ENCODE assay signal across 10 mouse cellular contexts in genomic region chr19:7294098-7294876, GRCm38 (mm10). TPM values are rescaled to one million over a fixed set of nuclear protein-coding genes. Genes with fewer than 3 reads are reported as not detected.
DNase-seq lines count a peak whose midpoint lies in the region; ATAC-seq lines count a peak whose summit lies in the region.
"Had no signal": no experiment of that assay in that cellular context is flagged by ENCODE, and none has a peak within 500 bp of the region (broad histone marks: within the 10 kb centered on the region; RNA-seq: fewer than 3 reads in every experiment).

No protein-coding gene starts in this region.

- 0 out of 2 replicates have a peak overlapping the region, but pooled peaks have one; percentile 4 for H3K27ac ChIP-seq in hindbrain, embryonic 12.5 days
- no peak overlapping the region for H3K27ac ChIP-seq in hindbrain, embryonic 13.5 days
- peak overlapping the region; percentile 83 for H3K27ac ChIP-seq in liver, embryonic 16.5 days (ENCODE audit: low read length)

- peaks cover 17% of the 10 kb centered on the region; the same call in 1 of the 2 replicates for H3K36me3 ChIP-seq in hindbrain, embryonic 12.5 days
- H3K36me3 ChIP-seq in hindbrain, embryonic 13.5 days = peaks cover 27% of the 10 kb centered on the region
- no peaks in the 10 kb centered on the region for H3K36me3 ChIP-seq in liver, embryonic 16.5 days (ENCODE audit: control insufficient read depth, insufficient read depth)

- intact Hi-C loops in left cerebral cortex, postnatal 25 days (cut with DNase I) = no loop called here

- no peak for DNase-seq in embryo, embryonic 10 days (ENCODE audit: low spot score)
- DNase-seq in left cerebral cortex, postnatal 25 days (ENCODE audit: low spot score in 2 of 2) = no peak
- no peak for DNase-seq in c-Kit-positive CD71-positive TER-119-positive erythroid progenitor cells, embryonic 14.5 days (ENCODE audit: low spot score)
- DNase-seq: cerebellum, adult 9-11 months had no signal

- no peak overlapping the region for H3K4me3 ChIP-seq in hindbrain, embryonic 12.5 days
- no peak overlapping the region for H3K4me3 ChIP-seq in hindbrain, embryonic 13.5 days
- peak overlapping the region; percentile 58 for H3K4me3 ChIP-seq in liver, embryonic 16.5 days (ENCODE audit: low read depth, low read length)

- no peak overlapping the region for H3K4me2 ChIP-seq in hindbrain, embryonic 12.5 days (replicated peaks)
- no peak overlapping the region for H3K4me2 ChIP-seq in hindbrain, embryonic 13.5 days
- peak overlapping the region; percentile 74 for H3K4me2 ChIP-seq in liver, embryonic 16.5 days (ENCODE audit: low read depth, low read length)

- H3K27me3 ChIP-seq in hindbrain, embryonic 12.5 days = no peaks in the 10 kb centered on the region
- no peaks in the 10 kb centered on the region for H3K27me3 ChIP-seq in hindbrain, embryonic 13.5 days
- H3K27me3 ChIP-seq in liver, embryonic 16.5 days (ENCODE audit: control insufficient read depth, insufficient read depth, low read depth, low read length) = no peaks in the 10 kb centered on the region
- H3K27me3 ChIP-seq: Patski had no signal

- ATAC-seq in hindbrain, embryonic 12.5 days (ENCODE audit: low FRiP score) = no peak
- no peak for ATAC-seq in hindbrain, embryonic 13.5 days (ENCODE audit: low FRiP score)
- peak; percentile 55 for ATAC-seq in CD4-positive, CD25-positive, alpha-beta regulatory T cell, adult 4 months
- ATAC-seq in common myeloid progenitor, adult 5-6 weeks (replicated peaks; ENCODE audit: low read depth, poor library complexity, severe bottlenecking) = 0 out of 2 replicates have a peak, but pooled peaks have one; percentile 19
- ATAC-seq in liver, embryonic 16.5 days (ENCODE audit: low read depth) = 0 out of 2 replicates have a peak, but pooled peaks have one; percentile 5

- H3K4me1 ChIP-seq in hindbrain, embryonic 12.5 days = peaks cover 29% of the 10 kb centered on the region
- peaks cover 36% of the 10 kb centered on the region for H3K4me1 ChIP-seq in hindbrain, embryonic 13.5 days (replicated peaks)
- H3K4me1 ChIP-seq in liver, embryonic 16.5 days (ENCODE audit: control insufficient read depth, low read depth, low read length) = peaks cover 38% of the 10 kb centered on the region

- H3K9me3 ChIP-seq in hindbrain, embryonic 12.5 days (replicated peaks) = no peaks in the 10 kb centered on the region
- H3K9me3 ChIP-seq in hindbrain, embryonic 13.5 days = no peaks in the 10 kb centered on the region
- no peaks in the 10 kb centered on the region for H3K9me3 ChIP-seq in liver, embryonic 16.5 days (replicated peaks; ENCODE audit: control insufficient read depth, low read length)

- WGBS in hindbrain, embryonic 12.5 days = 78% methylated on average over 8 of the region's 8 CpGs
- WGBS in hindbrain, embryonic 13.5 days = 80% methylated on average over 8 of the region's 8 CpGs
- WGBS in liver, embryonic 16.5 days (ENCODE audit: insufficient replicate concordance) = 26% methylated on average over 8 of the region's 8 CpGs

- H3K9ac ChIP-seq in hindbrain, embryonic 12.5 days = no peak overlapping the region
- H3K9ac ChIP-seq in hindbrain, embryonic 13.5 days = no peak overlapping the region
- H3K9ac ChIP-seq in liver, embryonic 16.5 days (ENCODE audit: low read depth, low read length) = peak overlapping the region; percentile 50

RNA-seq across cellular contexts. Expression of gene Rcor2, which starts 27.2 kb away (rescaled TPM):
- 62.5 and 66.6 TPM in 2 replicates for polyA plus RNA-seq in hindbrain, embryonic 12.5 days (2016; fragmentation: Nextera tagmentation; extraction: Ambion mirVana)
- 30.2 and 32.0 TPM in 2 replicates for polyA plus RNA-seq in hindbrain, embryonic 13.5 days (2015; fragmentation: Nextera tagmentation; extraction: Ambion mirVana)
- polyA plus RNA-seq in CD4-positive, CD25-positive, alpha-beta regulatory T cell, adult 4 months (2017; shearing (Covaris generic)) = under 1 TPM in 1 of 2 experiments, not detected in 1; 0.42 TPM
- 5.9 and 9.0 TPM in 2 replicates for total RNA-seq in common myeloid progenitor, adult 5-6 weeks (2017)
- polyA plus RNA-seq in liver, embryonic 16.5 days (2015; fragmentation: Nextera tagmentation; extraction: Ambion mirVana) = 0.27 and 0.47 TPM in 2 replicates
- 10 to 100 TPM; 13.8 to 15.3 TPM for total RNA-seq in left cerebral cortex, postnatal 25 days (2021)

RNA-seq across cellular contexts. Expression of gene Mark2, which starts 47.4 kb away (rescaled TPM):
- 62.1 and 64.2 TPM in 2 replicates for polyA plus RNA-seq in hindbrain, embryonic 12.5 days (2016; fragmentation: Nextera tagmentation; extraction: Ambion mirVana)
- polyA plus RNA-seq in hindbrain, embryonic 13.5 days (2015; fragmentation: Nextera tagmentation; extraction: Ambion mirVana) = 40.9 and 42.5 TPM in 2 replicates
- 10 to 100 TPM; 53.0 to 75.8 TPM for polyA plus RNA-seq in CD4-positive, CD25-positive, alpha-beta regulatory T cell, adult 4 months (2017; shearing (Covaris generic))
- total RNA-seq in common myeloid progenitor, adult 5-6 weeks (2017) = 17.9 and 40.2 TPM in 2 replicates
- polyA plus RNA-seq in liver, embryonic 16.5 days (2015; fragmentation: Nextera tagmentation; extraction: Ambion mirVana) = 13.8 and 15.3 TPM in 2 replicates
- 100 to 1,000 TPM; 134 to 150 TPM for total RNA-seq in left cerebral cortex, postnatal 25 days (2021)

RNA-seq across cellular contexts. Expression of gene Naa40, which starts 53.3 kb away (rescaled TPM):
- 75.9 and 77.6 TPM in 2 replicates for polyA plus RNA-seq in hindbrain, embryonic 12.5 days (2016; fragmentation: Nextera tagmentation; extraction: Ambion mirVana)
- polyA plus RNA-seq in hindbrain, embryonic 13.5 days (2015; fragmentation: Nextera tagmentation; extraction: Ambion mirVana) = 65.3 and 66.6 TPM in 2 replicates
- 10 to 100 TPM; 21.9 to 26.8 TPM for polyA plus RNA-seq in CD4-positive, CD25-positive, alpha-beta regulatory T cell, adult 4 months (2017; shearing (Covaris generic))
- total RNA-seq in common myeloid progenitor, adult 5-6 weeks (2017) = 31.5 and 39.4 TPM in 2 replicates
- 22.1 TPM in 2 replicates for polyA plus RNA-seq in liver, embryonic 16.5 days (2015; fragmentation: Nextera tagmentation; extraction: Ambion mirVana)
- total RNA-seq in left cerebral cortex, postnatal 25 days (2021) = 10 to 100 TPM; 31.3 to 36.6 TPM

Comparison
In these comparisons a context has a peak if more than half of its experiments do, and no peak if none do; other contexts are left out.
1. ATAC-seq: peak in CD4-positive, CD25-positive, alpha-beta regulatory T cell, adult 4 months (single experiment), common myeloid progenitor, adult 5-6 weeks (single experiment) and liver, embryonic 16.5 days (single experiment); none in hindbrain, embryonic 12.5 days (single experiment) and hindbrain, embryonic 13.5 days (single experiment).
2. RNA of gene Rcor2, which starts 27.2 kb away (polyA plus RNA-seq): 62.5 to 66.6 TPM in hindbrain, embryonic 12.5 days and 30.2 to 32.0 TPM in hindbrain, embryonic 13.5 days; 0.42 TPM in CD4-positive, CD25-positive, alpha-beta regulatory T cell, adult 4 months and 0.27 to 0.47 TPM in liver, embryonic 16.5 days; every median in the first group is over 10 times any median in the second.